Mouse (Mus musculus): Measurements from ENCODE around the gene Copz1. TPM values are rescaled to one million over a fixed set of nuclear protein-coding genes. Genes with fewer than 3 reads are reported as not detected.

Copz1 gene
- total RNA-seq, 2 experiments from 2014 or later: 102 to 105 TPM

GRCm38 (mm10) chr15:103335488-103336235, 63.1 kb downstream of the Copz1 start:
- DNase-seq (ENCODE audit: low spot score in 2 of 2): no peak

- DNase-seq (ENCODE audit: low spot score in 2 of 2): no peak
These were observed 64.6 kb downstream of the Copz1 start for GRCm38 (mm10) chr15:103336996-103337667.

GRCm38 (mm10) chr15:103338829-103339165, 66.3 kb downstream of the Copz1 start:
- no peak for DNase-seq (ENCODE audit: low spot score in 2 of 2)

GRCm38 (mm10) chr15:103339166-103339960, 66.8 kb downstream of the Copz1 start:
- DNase-seq (ENCODE audit: low spot score in 2 of 2): no peak

GRCm38 (mm10) chr15:103339961-103340337, 67.4 kb downstream of the Copz1 start, which contains the start of gene Zfp385a:
Zfp385a (minus strand) TSS chr15:103340093.
- DNase-seq (ENCODE audit: low spot score in 2 of 2): peak in 1 of 2 experiments; percentile 45

GRCm38 (mm10) chr15:103340786-103341185, 68.3 kb downstream of the Copz1 start:
- no peak for DNase-seq (ENCODE audit: low spot score in 2 of 2)

- no peak for DNase-seq (ENCODE audit: low spot score in 2 of 2)
These were observed 69.0 kb downstream of the Copz1 start for GRCm38 (mm10) chr15:103341547-103341946.

- DNase-seq (ENCODE audit: low spot score in 2 of 2): peak; percentile 78 to 84
These were observed 69.9 kb downstream of the Copz1 start for GRCm38 (mm10) chr15:103342415-103342814.

- no peak for DNase-seq (ENCODE audit: low spot score in 2 of 2)
These were observed 70.5 kb downstream of the Copz1 start for GRCm38 (mm10) chr15:103343008-103343407.

GRCm38 (mm10) chr15:103343556-103343955, 71.0 kb downstream of the Copz1 start:
- no peak for DNase-seq (ENCODE audit: low spot score in 2 of 2)

GRCm38 (mm10) chr15:103345789-103346188, 73.3 kb downstream of the Copz1 start:
- DNase-seq (ENCODE audit: low spot score in 2 of 2): no peak

GRCm38 (mm10) chr15:103347275-103347684, 74.8 kb downstream of the Copz1 start:
- DNase-seq (ENCODE audit: low spot score in 2 of 2): peak in 1 of 2 experiments; percentile 52

Small RNAs within 50 kb of the gene (microRNA-seq; reads per million reads assigned to microRNA genes)
- 66.8 to 108 reads per million in 2 experiments for gene Mir148b

Other genes starting within 250 kb of the Copz1 start
- 10 to 100 TPM; 14.5 to 15.4 TPM for gene Smug1, start 105.6 kb upstream of the Copz1 start, total RNA-seq (2021)
- 100 to 1,000 TPM; 155 to 158 TPM for gene Cbx5, start 32.9 kb upstream of the Copz1 start, total RNA-seq (2021)
- gene Hnrnpa1, start 32.3 kb upstream of the Copz1 start, total RNA-seq (2021): 100 to 1,000 TPM; 297 to 307 TPM
- gene Nfe2, start 14.3 kb upstream of the Copz1 start, total RNA-seq (2021): not detected
- under 1 TPM; 0.74 to 0.81 TPM for gene Gpr84, start 37.9 kb downstream of the Copz1 start, total RNA-seq (2021)
- gene Zfp385a, start 67.4 kb downstream of the Copz1 start, total RNA-seq (2021): 10 to 100 TPM; 43.2 to 44.4 TPM
- gene Itga5, start 94.0 kb downstream of the Copz1 start, total RNA-seq (2021): 1 to 10 TPM; 3.4 to 5.8 TPM
- not detected for gene Gtsf1, start 157.8 kb downstream of the Copz1 start, total RNA-seq (2021)
- not detected for gene Gtsf2, start 175.8 kb downstream of the Copz1 start, total RNA-seq (2021)
- gene Nckap1l, start 181.1 kb downstream of the Copz1 start, total RNA-seq (2021): 10 to 100 TPM in 1 of 2 experiments, 1 to 10 TPM in 1; 9.4 to 10.8 TPM
- gene Pde1b, start 230.3 kb downstream of the Copz1 start, total RNA-seq (2021): 10 to 100 TPM; 55.7 to 63.7 TPM